Mouse (Mus musculus): ENCODE results near the gene Agtr1b.

Gene Agtr1b

GRCm38 (mm10) chr3:20366558-20367522 lies at the start of gene Agtr1b:
Gene Agtr1b (minus strand): TSS chr3:20367177.
- no peak for DNase-seq (ENCODE audit: low read depth, low spot score)

- no peak for DNase-seq (ENCODE audit: low read depth, low spot score)
Measured at GRCm38 (mm10) chr3:20353598-20353997, 13.4 kb downstream of the Agtr1b start.

GRCm38 (mm10) chr3:20348206-20348605 lies 18.8 kb downstream of the Agtr1b start:
- no peak for DNase-seq (ENCODE audit: low read depth, low spot score)

GRCm38 (mm10) chr3:20340402-20340801 lies 26.6 kb downstream of the Agtr1b start:
- DNase-seq (ENCODE audit: low read depth, low spot score): no peak

- DNase-seq (ENCODE audit: low read depth, low spot score): no peak
Measured at GRCm38 (mm10) chr3:20334681-20335080, 32.3 kb downstream of the Agtr1b start.

GRCm38 (mm10) chr3:20317233-20317632 lies 49.7 kb downstream of the Agtr1b start:
- no peak for DNase-seq (ENCODE audit: low read depth, low spot score)

- DNase-seq (ENCODE audit: low read depth, low spot score): no peak
Measured at GRCm38 (mm10) chr3:20309142-20309541, 57.8 kb downstream of the Agtr1b start.

GRCm38 (mm10) chr3:20307256-20307655 lies 59.7 kb downstream of the Agtr1b start:
- no peak for DNase-seq (ENCODE audit: low read depth, low spot score)

- DNase-seq (ENCODE audit: low read depth, low spot score): peak; percentile 30
Measured at GRCm38 (mm10) chr3:20304758-20305352, 62.1 kb downstream of the Agtr1b start.

GRCm38 (mm10) chr3:20295546-20295945 lies 71.4 kb downstream of the Agtr1b start:
- DNase-seq (ENCODE audit: low read depth, low spot score): no peak

GRCm38 (mm10) chr3:20294542-20295348 lies 72.2 kb downstream of the Agtr1b start:
- peak; percentile 10 for DNase-seq (ENCODE audit: low read depth, low spot score)

- no peak for DNase-seq (ENCODE audit: low read depth, low spot score)
Measured at GRCm38 (mm10) chr3:20291370-20291769, 75.6 kb downstream of the Agtr1b start.

GRCm38 (mm10) chr3:20288761-20289160 lies 78.2 kb downstream of the Agtr1b start:
- no peak for DNase-seq (ENCODE audit: low read depth, low spot score)

- DNase-seq (ENCODE audit: low read depth, low spot score): no peak
Measured at GRCm38 (mm10) chr3:20281796-20282195, 85.2 kb downstream of the Agtr1b start.

GRCm38 (mm10) chr3:20275633-20276032 lies 91.3 kb downstream of the Agtr1b start, which contains the start of gene Cpb1:
Gene Cpb1 (minus strand): TSS chr3:20275733.
- DNase-seq (ENCODE audit: low read depth, low spot score): no peak
